Mouse (Mus musculus) v-Abl transformed pro-B cells (cell line): Measurements from ENCODE around the gene Ahdc1.

Experiments used
- in situ Hi-C, 2 experiments: fragments of 400-800 bp; cut with MboI; formaldehyde crosslinking; loops; one replicate each; pipeline ENCODE4 v1.15.1; 2025; ENCODE audit not compliant: unreplicated experiment in 2 of 2

Ahdc1 gene

GRCm38 (mm10) chr4:132988581-132989355, 22.3 kb upstream of the Ahdc1 start:
- in situ Hi-C loops = no loop called here

GRCm38 (mm10) chr4:132993553-132993952, 17.5 kb upstream of the Ahdc1 start:
- in situ Hi-C loops = loop anchor here in 1 of 2 experiments (5.0 kb wide), 1 partner anchor 41 kb away; no protein-coding TSS in a partner anchor

- in situ Hi-C loops = no loop called here
Observed at GRCm38 (mm10) chr4:132997469-132998237, 13.4 kb upstream of the Ahdc1 start.

GRCm38 (mm10) chr4:133002896-133003295, 8.2 kb upstream of the Ahdc1 start:
- in situ Hi-C loops = loop anchor here in 1 of 2 experiments (5.0 kb wide), 1 partner anchor 56 kb away; no protein-coding TSS in a partner anchor

- in situ Hi-C loops = loop anchor here in 1 of 2 experiments (5.0 kb wide), 1 partner anchor 56 kb away; no protein-coding TSS in a partner anchor
Observed at GRCm38 (mm10) chr4:133003316-133004018, 7.6 kb upstream of the Ahdc1 start.

GRCm38 (mm10) chr4:133005233-133005632, 5.8 kb upstream of the Ahdc1 start:
- in situ Hi-C loops = loop anchor here (5.0 kb wide), 3 partner anchors 207 to 297 kb away; partner anchors contain the start of genes Cd164l2 (in 1 of the 2) and Gpr3 (in 1 of the 2)

- in situ Hi-C loops = loop anchor here (5.0 kb wide), 3 partner anchors 206 to 296 kb away; partner anchors contain the start of genes Cd164l2 (in 1 of the 2) and Gpr3 (in 1 of the 2)
Observed at GRCm38 (mm10) chr4:133005885-133006451, 5.1 kb upstream of the Ahdc1 start.

GRCm38 (mm10) chr4:133007513-133008380, 3.3 kb upstream of the Ahdc1 start:
- in situ Hi-C loops = loop anchor here (5.0 kb wide), 3 partner anchors 205 to 295 kb away; partner anchors contain the start of genes Cd164l2 (in 1 of the 2) and Gpr3 (in 1 of the 2)

- in situ Hi-C loops = loop anchor here (5.0 kb wide), 3 partner anchors 203 to 293 kb away; partner anchors contain the start of genes Cd164l2 (in 1 of the 2) and Gpr3 (in 1 of the 2)
Observed at GRCm38 (mm10) chr4:133009131-133009530, 1.9 kb upstream of the Ahdc1 start.

- in situ Hi-C loops = loop anchor here (5.0 to 10.0 kb wide), 7 partner anchors 48 to 293 kb away; partner anchors contain the start of genes Cd164l2 (in 1 of the 2) and Gpr3 (in 1 of the 2)
Observed at GRCm38 (mm10) chr4:133009676-133010075, 1.4 kb upstream of the Ahdc1 start.

GRCm38 (mm10) chr4:133010611-133011010, 449 bp upstream of the Ahdc1 start:
- in situ Hi-C loops = loop anchor here (5.0 to 10.0 kb wide), 4 partner anchors 47 to 184 kb away; no protein-coding TSS in a partner anchor

- in situ Hi-C loops = loop anchor here (5.0 to 10.0 kb wide), 4 partner anchors 45 to 183 kb away; no protein-coding TSS in a partner anchor
Observed at GRCm38 (mm10) chr4:133011821-133012775, 1.0 kb downstream of the Ahdc1 start.

- in situ Hi-C loops = loop anchor here (5.0 to 10.0 kb wide), 4 partner anchors 44 to 182 kb away; no protein-coding TSS in a partner anchor
Observed at GRCm38 (mm10) chr4:133012776-133013265, 1.8 kb downstream of the Ahdc1 start.

- in situ Hi-C loops = loop anchor here (5.0 to 10.0 kb wide), 4 partner anchors 44 to 181 kb away; no protein-coding TSS in a partner anchor
Observed at GRCm38 (mm10) chr4:133013266-133013891, 2.3 kb downstream of the Ahdc1 start.

- in situ Hi-C loops = loop anchor here (5.0 to 10.0 kb wide), 4 partner anchors 43 to 181 kb away; no protein-coding TSS in a partner anchor
Observed at GRCm38 (mm10) chr4:133014088-133014487, 3.0 kb downstream of the Ahdc1 start.

- in situ Hi-C loops = loop anchor here (5.0 to 10.0 kb wide), 4 partner anchors 42 to 180 kb away; no protein-coding TSS in a partner anchor
Observed at GRCm38 (mm10) chr4:133014896-133015709, 4.0 kb downstream of the Ahdc1 start.
